Mouse (Mus musculus): Measurements from ENCODE around the gene Srcap.

The Srcap gene

GRCm38 (mm10) chr7:127585031-127585430 is 73.2 kb downstream of the Srcap start:
- DNase-seq: peak; percentile 50 to 72

GRCm38 (mm10) chr7:127586149-127586548 is 74.4 kb downstream of the Srcap start:
- no peak for DNase-seq

GRCm38 (mm10) chr7:127587196-127587595 is 75.4 kb downstream of the Srcap start:
- DNase-seq: no peak

- DNase-seq: peak; percentile 97 to 98
These were observed 76.5 kb downstream of the Srcap start, which contains the start of the genes Ccdc189 and Rnf40 for GRCm38 (mm10) chr7:127588011-127588871. Ccdc189 (minus strand) TSS chr7:127588595. Rnf40 (plus strand) TSS chr7:127588767.

GRCm38 (mm10) chr7:127588901-127589300 is 77.1 kb downstream of the Srcap start:
- no peak for DNase-seq

- no peak for DNase-seq
These were observed 77.9 kb downstream of the Srcap start for GRCm38 (mm10) chr7:127589637-127590036.

- no peak for DNase-seq
These were observed 79.3 kb downstream of the Srcap start for GRCm38 (mm10) chr7:127591108-127591507.

GRCm38 (mm10) chr7:127592575-127592974 is 80.8 kb downstream of the Srcap start:
- DNase-seq: no peak

GRCm38 (mm10) chr7:127596747-127597146 is 85.0 kb downstream of the Srcap start:
- DNase-seq: no peak

GRCm38 (mm10) chr7:127600612-127601011 is 88.8 kb downstream of the Srcap start:
- no peak for DNase-seq

- no peak for DNase-seq
These were observed 90.0 kb downstream of the Srcap start for GRCm38 (mm10) chr7:127601735-127602134.

GRCm38 (mm10) chr7:127602903-127603302 is 91.1 kb downstream of the Srcap start:
- DNase-seq: no peak

- DNase-seq: no peak
These were observed 92.5 kb downstream of the Srcap start for GRCm38 (mm10) chr7:127604256-127604655.

GRCm38 (mm10) chr7:127607150-127607549 is 95.4 kb downstream of the Srcap start:
- DNase-seq: peak; percentile 81 to 88
